Mouse (Mus musculus): ENCODE measurements at regions not wholly inside any gene's neighbourhood (a gene's known extent, or its start where the extent isn't known, plus 50 kb on each side); places are given as distances from the start of the nearest gene placed in this dataset.

GRCm38 (mm10) chr11:111155023-111155422 is 89.1 kb downstream of the Kcnj2 start:
- H3K4me1 ChIP-seq = no peaks in the 10 kb centered on the region
- no peak overlapping the region for H3K9ac ChIP-seq
- 88% methylated on average over 7 of the region's 7 CpGs for WGBS
- H3K36me3 ChIP-seq = no peaks in the 10 kb centered on the region
- no peak overlapping the region for H3K4me2 ChIP-seq (replicated peaks)
- H3K27me3 ChIP-seq = no peaks in the 10 kb centered on the region
- no peak overlapping the region for H3K27ac ChIP-seq
- no peak overlapping the region for H3K4me3 ChIP-seq
- H3K9me3 ChIP-seq = no peaks in the 10 kb centered on the region
- no peak for ATAC-seq (ENCODE audit: low FRiP score, low read depth)

DNA sequence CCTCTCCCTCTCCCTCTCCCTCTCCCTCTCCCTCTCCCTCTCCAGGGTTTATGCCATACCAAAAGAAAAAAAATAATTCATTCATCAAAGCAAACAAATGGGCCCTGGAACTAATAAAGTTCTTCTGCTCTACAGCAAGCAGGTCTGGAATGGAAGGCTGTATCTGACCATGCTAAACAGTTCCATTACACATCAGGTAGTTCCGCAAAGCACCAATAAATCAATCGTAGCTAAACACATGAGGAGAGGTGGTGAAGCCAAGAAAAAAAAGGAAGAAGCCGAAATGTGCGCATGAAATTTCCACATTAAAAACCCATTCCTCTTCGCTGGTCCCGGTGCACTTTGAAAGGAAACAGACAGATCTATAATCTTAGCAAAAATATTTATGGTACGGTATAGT is 89.8 kb downstream of the Kcnj2 start:
- H3K27ac ChIP-seq = no peak overlapping the region
- H3K4me2 ChIP-seq (replicated peaks) = no peak overlapping the region
- no peak overlapping the region for H3K9ac ChIP-seq
- no peaks in the 10 kb centered on the region for H3K9me3 ChIP-seq
- no peak for ATAC-seq (ENCODE audit: low FRiP score, low read depth)
- no peaks in the 10 kb centered on the region for H3K36me3 ChIP-seq
- no peaks in the 10 kb centered on the region for H3K27me3 ChIP-seq
- WGBS = 57% methylated on average over 7 of the region's 7 CpGs
- H3K4me1 ChIP-seq = no peaks in the 10 kb centered on the region
- H3K4me3 ChIP-seq = no peak overlapping the region

DNA sequence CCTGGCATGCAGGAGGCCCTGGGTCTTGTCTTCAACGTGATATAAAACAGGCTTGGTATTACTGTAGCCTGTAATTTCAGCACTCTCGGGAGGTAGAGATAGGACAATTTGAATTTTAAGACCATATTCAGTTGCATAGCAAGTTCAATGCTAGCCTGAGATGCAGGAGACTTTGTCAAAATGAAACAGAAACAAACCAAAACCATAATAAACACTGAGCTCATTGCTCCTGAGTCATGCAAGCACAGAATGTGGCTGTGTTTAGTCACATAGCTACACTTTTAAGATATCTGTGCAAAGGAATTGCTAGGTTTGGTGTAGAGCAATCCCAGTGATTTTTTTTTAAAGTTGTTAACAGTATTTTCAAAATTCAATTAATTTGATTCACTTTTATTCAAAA is 93.3 kb downstream of the Kcnj2 start:
- no peak overlapping the region for H3K27ac ChIP-seq
- no peak overlapping the region for H3K9ac ChIP-seq
- no peak for ATAC-seq (ENCODE audit: low FRiP score, low read depth)
- no peak overlapping the region for H3K4me3 ChIP-seq
- no peaks in the 10 kb centered on the region for H3K36me3 ChIP-seq
- WGBS = 67% methylated on average over 2 of the region's 2 CpGs
- no peaks in the 10 kb centered on the region for H3K9me3 ChIP-seq
- no peak overlapping the region for H3K4me2 ChIP-seq (replicated peaks)
- no peaks in the 10 kb centered on the region for H3K4me1 ChIP-seq
- no peaks in the 10 kb centered on the region for H3K27me3 ChIP-seq

GRCm38 (mm10) chr11:111164907-111165306 is 98.9 kb downstream of the Kcnj2 start:
- Histone ChIP-seq H3K27ac (no peak overlapping the region), H3K36me3 (no peaks in the 10 kb centered on the region), H3K4me2 (replicated peaks) (no peak overlapping the region), H3K27me3 (no peaks in the 10 kb centered on the region), H3K9me3 (no peaks in the 10 kb centered on the region), H3K4me1 (no peaks in the 10 kb centered on the region), H3K4me3 (no peak overlapping the region), H3K9ac (no peak overlapping the region)
- no peak for ATAC-seq (ENCODE audit: low FRiP score, low read depth)

DNA sequence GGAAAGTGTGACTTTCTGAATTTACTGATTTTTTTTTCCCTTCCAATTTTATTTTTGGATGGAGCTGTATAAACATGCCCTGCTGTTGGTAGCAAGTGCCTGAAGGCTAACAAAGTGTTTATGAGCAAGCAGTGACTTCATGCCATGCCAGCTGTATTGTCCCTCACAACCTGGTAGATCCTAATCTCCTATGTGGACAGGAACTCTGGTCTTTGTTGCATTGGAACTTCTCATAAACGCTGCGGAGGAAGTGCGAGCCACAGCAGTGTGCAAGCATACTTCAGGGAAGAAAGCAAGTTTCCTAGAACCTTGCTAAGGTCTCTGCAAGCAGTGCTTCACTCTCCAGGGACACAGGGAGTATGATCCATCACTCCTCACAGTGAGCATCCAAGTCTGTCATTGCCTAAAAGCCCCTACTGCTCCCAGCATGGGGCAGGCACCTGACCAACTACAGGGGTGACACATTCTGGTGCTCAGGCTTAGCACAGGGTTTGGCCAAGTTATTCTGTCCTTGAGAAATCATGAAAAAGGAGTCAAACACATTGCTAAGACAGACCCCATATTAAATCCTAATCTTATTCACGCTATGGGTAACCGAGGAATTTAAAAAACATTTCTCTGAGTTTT is 104.3 kb downstream of the Kcnj2 start:
- Histone ChIP-seq H3K4me2 (replicated peaks) (no peak overlapping the region), H3K9ac (no peak overlapping the region), H3K9me3 (no peaks in the 10 kb centered on the region), H3K27ac (no peak overlapping the region), H3K4me3 (no peak overlapping the region), H3K27me3 (no peaks in the 10 kb centered on the region), H3K36me3 (no peaks in the 10 kb centered on the region), H3K4me1 (no peaks in the 10 kb centered on the region)
- no peak for ATAC-seq (ENCODE audit: low FRiP score, low read depth)
- 79% methylated on average over 5 of the region's 5 CpGs for WGBS

GRCm38 (mm10) chr11:111173525-111173924 is 107.6 kb downstream of the Kcnj2 start:
- no peak overlapping the region for H3K27ac ChIP-seq
- no peak overlapping the region for H3K9ac ChIP-seq
- no peaks in the 10 kb centered on the region for H3K4me1 ChIP-seq
- no peak overlapping the region for H3K4me2 ChIP-seq (replicated peaks)
- H3K36me3 ChIP-seq = no peaks in the 10 kb centered on the region
- no peak for ATAC-seq (ENCODE audit: low FRiP score, low read depth)
- H3K27me3 ChIP-seq = no peaks in the 10 kb centered on the region
- WGBS = 83% methylated on average over 4 of the region's 4 CpGs
- no peak overlapping the region for H3K4me3 ChIP-seq
- H3K9me3 ChIP-seq = no peaks in the 10 kb centered on the region

DNA sequence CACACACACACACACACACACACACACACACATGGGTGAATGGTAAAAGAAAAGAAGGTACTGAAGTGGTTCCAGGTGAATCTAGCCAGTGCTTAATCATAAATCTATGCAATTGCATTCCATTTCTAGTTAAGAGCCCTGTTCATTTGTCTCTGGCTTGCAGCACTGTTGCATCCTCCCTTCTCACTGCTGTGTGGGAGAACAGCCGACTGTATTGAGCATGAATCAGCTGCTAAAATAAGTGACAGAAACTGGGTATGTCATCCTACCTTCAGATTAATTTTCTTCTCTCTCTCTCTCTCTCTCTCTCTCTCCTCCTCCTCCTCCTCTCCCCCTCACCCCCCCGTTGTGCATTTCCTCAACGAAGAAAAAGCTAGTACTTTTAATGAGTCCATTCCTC is 109.6 kb downstream of the Kcnj2 start:
- H3K4me1 ChIP-seq = no peaks in the 10 kb centered on the region
- no peaks in the 10 kb centered on the region for H3K9me3 ChIP-seq
- H3K4me3 ChIP-seq = no peak overlapping the region
- no peak overlapping the region for H3K27ac ChIP-seq
- H3K9ac ChIP-seq = no peak overlapping the region
- no peak for ATAC-seq (ENCODE audit: low FRiP score, low read depth)
- H3K27me3 ChIP-seq = no peaks in the 10 kb centered on the region
- no peaks in the 10 kb centered on the region for H3K36me3 ChIP-seq
- H3K4me2 ChIP-seq (replicated peaks) = no peak overlapping the region
- WGBS = 60% methylated on average over 3 of the region's 3 CpGs

GRCm38 (mm10) chr11:111177516-111177915 is 111.6 kb downstream of the Kcnj2 start:
- WGBS = 80% methylated on average over 4 of the region's 4 CpGs
- no peak for ATAC-seq (ENCODE audit: low FRiP score, low read depth)

DNA sequence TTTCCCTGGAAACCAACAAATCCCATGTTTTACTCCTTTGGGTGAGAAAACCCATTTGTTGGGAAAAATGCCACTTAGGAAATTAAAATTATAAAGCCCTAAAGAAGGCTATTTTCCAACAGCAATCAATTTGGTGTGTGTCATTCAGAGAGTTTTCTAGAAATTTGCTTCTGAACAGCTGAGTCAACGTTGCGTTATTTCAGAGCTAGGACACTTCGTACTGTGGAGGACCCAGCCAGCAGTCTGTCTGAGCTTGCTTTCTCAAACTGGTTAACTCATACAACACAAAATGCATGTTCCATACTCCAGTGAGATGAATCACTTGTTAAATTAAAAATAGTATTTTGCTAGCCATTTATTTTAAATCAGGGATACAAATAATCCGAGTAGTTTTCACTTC is 131.5 kb downstream of the Kcnj2 start:
- Histone ChIP-seq H3K4me3 (no peak overlapping the region), H3K36me3 (no peaks in the 10 kb centered on the region), H3K4me2 (replicated peaks) (no peak overlapping the region), H3K4me1 (no peaks in the 10 kb centered on the region), H3K27me3 (no peaks in the 10 kb centered on the region), H3K9me3 (no peaks in the 10 kb centered on the region), H3K27ac (no peak overlapping the region), H3K9ac (no peak overlapping the region)
- ATAC-seq (ENCODE audit: low FRiP score, low read depth) = no peak
- WGBS = 79% methylated on average over 4 of the region's 4 CpGs

More at GRCm38 (mm10) chr11:111177516-111177915, 111.6 kb downstream of the Kcnj2 start:
- Histone ChIP-seq H3K9me3 (no peaks in the 10 kb centered on the region), H3K36me3 (no peaks in the 10 kb centered on the region), H3K4me2 (replicated peaks) (no peak overlapping the region), H3K27ac (no peak overlapping the region), H3K4me1 (no peaks in the 10 kb centered on the region), H3K27me3 (no peaks in the 10 kb centered on the region), H3K4me3 (no peak overlapping the region), H3K9ac (no peak overlapping the region)

- H3K27me3 ChIP-seq = no peaks in the 10 kb centered on the region
- no peak for ATAC-seq (ENCODE audit: low FRiP score, low read depth)
- 69% methylated on average over 2 of the region's 2 CpGs for WGBS
- no peak overlapping the region for H3K4me3 ChIP-seq
- no peaks in the 10 kb centered on the region for H3K9me3 ChIP-seq
- no peak overlapping the region for H3K9ac ChIP-seq
- H3K36me3 ChIP-seq = no peaks in the 10 kb centered on the region
- H3K4me2 ChIP-seq (replicated peaks) = no peak overlapping the region
- no peaks in the 10 kb centered on the region for H3K4me1 ChIP-seq
- H3K27ac ChIP-seq = no peak overlapping the region
These were observed 134.5 kb downstream of the Kcnj2 start for GRCm38 (mm10) chr11:111200512-111200911.

GRCm38 (mm10) chr11:111202780-111203179 is 136.8 kb downstream of the Kcnj2 start:
- Histone ChIP-seq H3K36me3 (no peaks in the 10 kb centered on the region), H3K9ac (no peak overlapping the region), H3K27me3 (no peaks in the 10 kb centered on the region), H3K9me3 (no peaks in the 10 kb centered on the region), H3K4me1 (no peaks in the 10 kb centered on the region), H3K4me2 (replicated peaks) (no peak overlapping the region), H3K27ac (no peak overlapping the region), H3K4me3 (no peak overlapping the region)
- no peak for ATAC-seq (ENCODE audit: low FRiP score, low read depth)

DNA sequence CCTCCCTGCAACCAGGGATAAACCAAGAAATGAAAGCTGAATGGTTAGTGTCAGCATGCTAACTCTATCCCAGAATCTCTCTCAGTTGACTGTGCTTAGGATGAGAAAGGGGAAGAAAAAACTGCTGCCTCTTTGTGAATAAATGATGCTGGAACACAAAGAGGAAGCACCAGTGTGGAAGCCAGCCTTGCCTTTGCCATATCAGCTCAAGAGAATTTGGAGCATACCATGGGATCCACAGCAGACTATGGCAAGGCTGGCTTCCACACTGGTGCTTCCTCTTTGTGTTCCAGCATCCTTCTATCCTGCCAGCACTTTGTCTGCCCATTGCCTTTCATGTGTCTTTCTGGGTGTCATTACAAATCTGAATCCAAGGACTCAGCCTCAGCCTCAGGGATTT is 144.6 kb downstream of the Kcnj2 start:
- H3K4me1 ChIP-seq = peaks cover 9% of the 10 kb centered on the region
- no peaks in the 10 kb centered on the region for H3K36me3 ChIP-seq
- H3K27me3 ChIP-seq = no peaks in the 10 kb centered on the region
- H3K9me3 ChIP-seq = no peaks in the 10 kb centered on the region
- H3K27ac ChIP-seq = no peak overlapping the region
- no peak overlapping the region for H3K4me2 ChIP-seq (replicated peaks)
- ATAC-seq (ENCODE audit: low FRiP score, low read depth) = no peak
- H3K4me3 ChIP-seq = no peak overlapping the region
- H3K9ac ChIP-seq = no peak overlapping the region

- Histone ChIP-seq H3K4me3 (no peak overlapping the region), H3K4me1 (peaks cover 9% of the 10 kb centered on the region), H3K9ac (no peak overlapping the region), H3K27me3 (no peaks in the 10 kb centered on the region), H3K27ac (no peak overlapping the region), H3K36me3 (no peaks in the 10 kb centered on the region), H3K9me3 (no peaks in the 10 kb centered on the region), H3K4me2 (replicated peaks) (no peak overlapping the region)
- ATAC-seq (ENCODE audit: low FRiP score, low read depth) = no peak
- 75% methylated on average over 5 of the region's 5 CpGs for WGBS
These were observed 146.2 kb downstream of the Kcnj2 start for GRCm38 (mm10) chr11:111212038-111212701.
